Mouse (Mus musculus) lung, postnatal 0 days (tissue): ENCODE data around the gene Tfr2.

Source experiments
- CTCF ChIP-seq: IDR thresholded peaks from 2 replicates; pipeline ENCODE4 v1.5.1; 2016; ENCODE audit warnings: antibody characterized with exemption, mild to moderate bottlenecking
- EP300 ChIP-seq: IDR thresholded peaks from 2 replicates; pipeline ENCODE4 v1.6.1; 2016; ENCODE audit warnings: antibody characterized with exemption, mild to moderate bottlenecking, control low read depth

- TF ChIP-seq CTCF (no peak), EP300 (no peak)
Observed at GRCm38 (mm10) chr5:137597625-137598024, 28.0 kb downstream of the Tfr2 start.
